Mouse (Mus musculus) midbrain, embryonic 13.5 days (tissue): ENCODE measurements around the gene Kit. TPM values are rescaled to one million over a fixed set of nuclear protein-coding genes. Genes with fewer than 3 reads are reported as not detected.

Source experiments
- ATAC-seq: fragments of 200-750 bp; cut with Nextera tagmentation; 2 replicates; pipeline ENCODE4 v1.8.0; 2017; ENCODE audit warnings: mild to moderate bottlenecking, moderate TSS enrichment, moderate library complexity
- H3K27ac ChIP-seq: fragments of 300-500 bp; sonication (generic); 2 replicates; pipeline ENCODE4 v1.5.1; 2015; ENCODE audit warnings: inconsistent platforms, mild to moderate bottlenecking, moderate library complexity
- H3K27me3 ChIP-seq: fragments of 300-500 bp; sonication (generic); 2 replicates; pipeline ENCODE4 v1.6.1; 2015; ENCODE audit warnings: mild to moderate bottlenecking, inconsistent platforms
- H3K36me3 ChIP-seq: fragments of 300-500 bp; sonication (generic); 2 replicates; pipeline ENCODE4 v1.6.1; 2015; ENCODE audit warnings: mild to moderate bottlenecking, inconsistent platforms
- H3K4me1 ChIP-seq: fragments of 300-500 bp; sonication (generic); replicated peaks from 2 replicates; pipeline ENCODE4 v1.6.1; 2015; ENCODE audit warnings: inconsistent platforms
- H3K4me2 ChIP-seq: fragments of 300-500 bp; sonication (generic); replicated peaks from 2 replicates; pipeline ENCODE4 v1.6.1; 2015; ENCODE audit warnings: moderate library complexity, mild to moderate bottlenecking, inconsistent platforms
- H3K4me3 ChIP-seq: fragments of 300-500 bp; sonication (generic); replicated peaks from 2 replicates; pipeline ENCODE4 v1.5.1; 2015; ENCODE audit warnings: mild to moderate bottlenecking, inconsistent platforms
- H3K9ac ChIP-seq: fragments of 300-500 bp; sonication (generic); replicated peaks from 2 replicates; pipeline ENCODE4 v1.6.1; 2015; ENCODE audit warnings: mild to moderate bottlenecking, inconsistent platforms
- H3K9me3 ChIP-seq: fragments of 300-500 bp; sonication (generic); 2 replicates; pipeline ENCODE4 v1.6.1; 2016; ENCODE audit warnings: mild to moderate bottlenecking, inconsistent platforms
- WGBS: fragments of 180-500 bp; shearing (Covaris S2); methylation state at CpG from one replicate; pipeline ENCODE4 v1.1.7; 2015; 5-methylcytosine and 5-hydroxymethylcytosine counted together
- polyA plus RNA-seq: library from polyadenylated mRNA; unstranded; fragments of >200 nt; fragmentation: Nextera tagmentation; extraction: Ambion mirVana; gene quantifications from 2 replicates; pipeline ENCODE4 v1.2.1, GENCODE M21; 2015

Kit gene
- 28.8 and 30.7 TPM in 2 replicates for polyA plus RNA-seq

- ATAC-seq = peak; percentile 93
- Histone ChIP-seq H3K9ac (peak within 1 kb of the TSS; percentile 85), H3K36me3 (no peaks in the 10 kb centered on the region), H3K27ac (peak within 1 kb of the TSS; percentile 69), H3K27me3 (peaks cover 28% of the 10 kb centered on the region), H3K4me1 (peaks cover 31% of the 10 kb centered on the region), H3K4me3 (peak within 1 kb of the TSS; percentile 72), H3K4me2 (peak within 1 kb of the TSS; percentile 96), H3K9me3 (no peaks in the 10 kb centered on the region)
- under 1% methylated on average over 59 of the region's 65 CpGs for WGBS
Observed at GRCm38 (mm10) chr5:75574852-75575566, at the start of gene Kit. Kit (plus strand) TSS chr5:75574916.

GRCm38 (mm10) chr5:75536156-75536555 lies 38.6 kb upstream of the Kit start:
- H3K9ac ChIP-seq = no peak overlapping the region
- WGBS = 78% methylated on average over 3 of the region's 3 CpGs

DNA sequence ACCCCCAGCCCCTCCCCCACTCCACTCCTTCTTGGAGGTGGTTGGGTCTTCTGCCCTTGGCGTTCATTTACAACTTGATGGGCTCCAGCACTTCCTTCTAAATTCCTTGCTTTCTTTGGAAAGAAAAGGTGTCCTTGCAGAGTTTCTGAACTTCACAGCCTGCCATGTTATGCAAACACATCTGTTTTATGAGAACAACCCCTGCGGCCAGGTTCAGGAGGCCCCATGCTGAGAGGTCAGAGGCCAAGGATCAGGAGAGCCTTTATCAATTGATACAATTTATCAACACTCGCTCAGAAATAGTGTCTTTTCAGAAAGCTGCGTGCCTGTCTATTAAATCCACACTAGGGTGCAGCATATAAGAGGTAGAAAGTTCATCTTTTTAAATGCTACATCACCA lies 37.0 kb upstream of the Kit start:
- H3K4me2 ChIP-seq = no peak overlapping the region
- H3K4me3 ChIP-seq = no peak overlapping the region
- no peak for ATAC-seq
- 30% methylated on average over 4 of the region's 4 CpGs for WGBS
- no peaks in the 10 kb centered on the region for H3K9me3 ChIP-seq
- H3K9ac ChIP-seq = no peak overlapping the region
- no peak overlapping the region for H3K27ac ChIP-seq
- H3K36me3 ChIP-seq = no peaks in the 10 kb centered on the region
- no peaks in the 10 kb centered on the region for H3K27me3 ChIP-seq
- H3K4me1 ChIP-seq = no peaks in the 10 kb centered on the region

More at GRCm38 (mm10) chr5:75536156-75536555, 38.6 kb upstream of the Kit start:
- no peaks in the 10 kb centered on the region for H3K4me1 ChIP-seq
- H3K36me3 ChIP-seq = no peaks in the 10 kb centered on the region
- no peak overlapping the region for H3K27ac ChIP-seq
- H3K4me3 ChIP-seq = no peak overlapping the region
- no peak for ATAC-seq
- H3K9me3 ChIP-seq = no peaks in the 10 kb centered on the region
- no peaks in the 10 kb centered on the region for H3K27me3 ChIP-seq
- no peak overlapping the region for H3K4me2 ChIP-seq

DNA sequence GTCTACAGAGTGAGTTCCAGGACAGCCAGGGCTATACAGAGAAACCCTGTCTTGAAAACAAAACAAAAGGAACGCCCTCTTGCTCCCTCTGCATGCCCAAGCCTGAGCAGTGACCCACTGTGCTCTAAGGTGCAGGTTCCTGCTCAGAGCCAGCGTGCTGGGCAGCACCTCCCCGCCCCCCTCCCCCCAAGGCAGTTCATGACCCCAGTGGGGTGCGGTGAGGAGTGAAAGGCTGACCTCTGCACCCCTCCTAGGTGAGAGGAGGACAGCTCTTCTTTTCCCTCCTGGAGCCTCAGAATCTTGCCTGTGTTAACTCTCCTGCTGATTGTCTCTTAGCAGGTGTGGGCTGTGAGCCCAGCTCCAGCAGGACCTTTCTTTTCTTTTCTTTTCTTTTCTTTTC lies 36.3 kb upstream of the Kit start:
- no peak overlapping the region for H3K4me3 ChIP-seq
- no peaks in the 10 kb centered on the region for H3K4me1 ChIP-seq
- H3K36me3 ChIP-seq = no peaks in the 10 kb centered on the region
- H3K9me3 ChIP-seq = no peaks in the 10 kb centered on the region
- H3K4me2 ChIP-seq = no peak overlapping the region
- 45% methylated on average over 4 of the region's 4 CpGs for WGBS
- H3K9ac ChIP-seq = no peak overlapping the region
- no peak overlapping the region for H3K27ac ChIP-seq
- H3K27me3 ChIP-seq = no peaks in the 10 kb centered on the region
- no peak for ATAC-seq

DNA sequence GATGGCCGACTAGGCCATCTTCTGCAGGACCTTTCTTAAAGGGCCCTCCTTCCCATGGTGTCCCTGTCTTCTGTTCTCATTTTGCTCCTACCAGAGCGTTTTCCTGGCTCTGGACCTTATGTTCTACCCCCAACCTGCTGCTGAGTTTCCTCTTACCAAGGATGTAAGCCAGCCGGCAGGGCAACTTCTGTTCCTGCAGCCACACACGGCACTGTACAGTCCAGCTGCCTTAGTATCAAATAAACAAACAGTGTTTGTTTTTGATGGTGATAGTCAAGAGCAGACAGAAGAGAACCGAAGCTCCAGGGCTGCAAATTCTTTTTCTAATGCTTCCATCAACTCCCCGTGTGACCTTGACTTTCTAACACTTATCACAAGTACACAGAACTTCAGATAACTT lies 35.6 kb upstream of the Kit start:
- no peak for ATAC-seq
- no peaks in the 10 kb centered on the region for H3K27me3 ChIP-seq
- H3K4me1 ChIP-seq = no peaks in the 10 kb centered on the region
- H3K9me3 ChIP-seq = no peaks in the 10 kb centered on the region
- no peak overlapping the region for H3K27ac ChIP-seq
- WGBS = 51% methylated on average over 6 of the region's 6 CpGs
- no peaks in the 10 kb centered on the region for H3K36me3 ChIP-seq
- no peak overlapping the region for H3K4me2 ChIP-seq
- no peak overlapping the region for H3K4me3 ChIP-seq
- H3K9ac ChIP-seq = no peak overlapping the region

DNA sequence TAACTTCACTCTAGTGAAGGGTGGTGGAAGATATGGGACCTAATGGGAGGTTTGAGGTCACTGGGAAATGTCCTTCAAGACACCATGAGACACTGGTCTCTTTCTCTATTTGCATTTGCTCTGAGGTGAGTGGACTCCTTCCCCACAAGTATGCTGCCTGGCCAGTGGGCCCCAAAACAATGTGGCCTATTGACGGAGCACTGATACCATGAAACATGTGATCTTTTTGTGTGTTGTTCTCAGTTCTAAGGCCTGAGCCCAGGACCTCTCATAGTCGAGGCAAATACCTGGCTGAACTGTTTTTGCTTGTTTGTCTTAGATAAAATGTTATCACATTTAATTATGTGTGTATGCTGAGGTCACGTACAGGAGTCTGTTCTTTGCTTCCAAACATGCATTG lies 31.0 kb upstream of the Kit start:
- Histone ChIP-seq H3K9ac (no peak overlapping the region), H3K4me3 (no peak overlapping the region), H3K27me3 (no peaks in the 10 kb centered on the region), H3K9me3 (no peaks in the 10 kb centered on the region), H3K27ac (no peak overlapping the region), H3K4me1 (no peaks in the 10 kb centered on the region), H3K36me3 (no peaks in the 10 kb centered on the region), H3K4me2 (no peak overlapping the region)
- no peak for ATAC-seq
- 87% methylated on average over 3 of the region's 3 CpGs for WGBS

- Histone ChIP-seq H3K9ac (no peak overlapping the region), H3K4me1 (no peaks in the 10 kb centered on the region), H3K27ac (no peak overlapping the region), H3K36me3 (no peaks in the 10 kb centered on the region), H3K9me3 (no peaks in the 10 kb centered on the region), H3K27me3 (no peaks in the 10 kb centered on the region), H3K4me2 (no peak overlapping the region), H3K4me3 (no peak overlapping the region)
- ATAC-seq = no peak
- WGBS = 82% methylated on average over 14 of the region's 14 CpGs
Observed at GRCm38 (mm10) chr5:75544472-75545264, 30.0 kb upstream of the Kit start.

DNA sequence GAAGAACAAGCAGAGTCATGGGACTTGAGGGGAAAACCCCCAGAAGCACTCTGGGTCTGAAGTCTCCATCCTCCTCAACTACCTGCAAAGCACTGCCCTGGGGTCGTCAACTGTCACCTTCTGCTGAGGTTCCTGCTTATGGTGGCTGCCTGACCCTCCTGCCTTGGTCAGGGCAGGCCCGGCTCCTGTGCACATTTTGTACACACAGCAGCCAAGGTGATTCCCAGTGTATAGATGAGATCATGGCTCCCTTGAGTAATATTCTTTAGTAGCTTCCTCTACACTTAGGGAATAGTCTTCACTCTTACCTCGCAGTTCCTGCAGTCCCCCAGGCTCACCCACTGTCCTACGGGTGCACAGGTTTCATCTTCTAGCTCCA lies 29.5 kb upstream of the Kit start:
- Histone ChIP-seq H3K27me3 (no peaks in the 10 kb centered on the region), H3K4me2 (no peak overlapping the region), H3K4me3 (no peak overlapping the region), H3K36me3 (no peaks in the 10 kb centered on the region), H3K27ac (no peak overlapping the region), H3K4me1 (no peaks in the 10 kb centered on the region), H3K9me3 (no peaks in the 10 kb centered on the region), H3K9ac (no peak overlapping the region)
- no peak for ATAC-seq
- WGBS = 82% methylated on average over 4 of the region's 4 CpGs

DNA sequence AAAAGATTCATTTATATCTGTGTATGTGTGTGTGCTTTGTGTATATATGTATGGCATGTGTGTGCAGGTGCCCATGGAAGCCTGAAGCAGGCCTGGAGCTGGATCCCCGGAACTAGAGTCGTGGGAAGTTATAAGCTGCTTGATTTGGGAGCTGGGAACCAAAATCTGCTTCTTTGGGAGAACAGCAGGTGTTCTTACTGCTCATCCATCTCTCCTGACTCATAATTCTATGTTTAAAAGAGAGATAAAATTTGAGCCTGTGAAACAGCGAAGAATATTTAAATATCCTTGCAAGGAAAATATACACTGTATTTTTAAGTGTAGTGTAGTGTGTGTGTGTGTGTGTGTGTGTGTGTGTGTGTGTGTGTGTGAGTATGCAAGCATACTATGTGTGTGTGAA lies 21.7 kb upstream of the Kit start:
- no peak for ATAC-seq
- WGBS = 90% methylated on average over 3 of the region's 3 CpGs

DNA sequence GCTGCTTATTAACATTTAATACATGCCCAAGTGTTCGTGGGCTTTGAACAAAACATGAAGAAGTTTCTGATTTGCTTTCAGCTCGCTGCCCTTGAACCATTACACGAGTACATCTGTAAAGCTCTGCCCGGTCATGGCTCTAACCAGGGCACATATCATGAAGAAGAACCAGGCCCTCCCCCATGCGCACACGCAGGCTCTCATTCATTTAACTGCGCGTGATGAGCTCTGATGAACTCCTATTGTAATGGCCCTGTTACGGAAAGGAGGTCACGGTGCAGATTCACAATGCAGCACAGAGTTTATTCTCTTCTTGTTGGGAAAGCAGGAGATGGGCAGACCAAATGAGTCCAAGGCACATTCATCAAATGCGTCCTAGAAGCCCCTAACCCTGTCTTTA lies 17.1 kb upstream of the Kit start:
- Histone ChIP-seq H3K4me2 (no peak overlapping the region), H3K27me3 (no peaks in the 10 kb centered on the region), H3K9me3 (no peaks in the 10 kb centered on the region; the same call in 1 of the 2 replicates), H3K27ac (no peak overlapping the region), H3K9ac (no peak overlapping the region), H3K4me3 (no peak overlapping the region), H3K36me3 (no peaks in the 10 kb centered on the region), H3K4me1 (no peaks in the 10 kb centered on the region)
- 67% methylated on average over 11 of the region's 11 CpGs for WGBS
- no peak for ATAC-seq

More for the DNA sequence above, 21.7 kb upstream of the Kit start:
- H3K4me2 ChIP-seq = no peak overlapping the region
- no peak overlapping the region for H3K4me3 ChIP-seq
- H3K4me1 ChIP-seq = no peaks in the 10 kb centered on the region
- no peaks in the 10 kb centered on the region; the same call in 1 of the 2 replicates for H3K9me3 ChIP-seq
- no peak overlapping the region for H3K9ac ChIP-seq
- H3K27ac ChIP-seq = no peak overlapping the region
- no peaks in the 10 kb centered on the region for H3K27me3 ChIP-seq
- H3K36me3 ChIP-seq = no peaks in the 10 kb centered on the region

GRCm38 (mm10) chr5:75559291-75559690 lies 15.4 kb upstream of the Kit start:
- Histone ChIP-seq H3K9me3 (no peaks in the 10 kb centered on the region), H3K27me3 (no peaks in the 10 kb centered on the region), H3K4me2 (no peak overlapping the region), H3K4me1 (no peaks in the 10 kb centered on the region), H3K4me3 (no peak overlapping the region), H3K9ac (no peak overlapping the region), H3K27ac (no peak overlapping the region), H3K36me3 (no peaks in the 10 kb centered on the region)
- WGBS = 89% methylated on average over 6 of the region's 6 CpGs
- no peak for ATAC-seq

DNA sequence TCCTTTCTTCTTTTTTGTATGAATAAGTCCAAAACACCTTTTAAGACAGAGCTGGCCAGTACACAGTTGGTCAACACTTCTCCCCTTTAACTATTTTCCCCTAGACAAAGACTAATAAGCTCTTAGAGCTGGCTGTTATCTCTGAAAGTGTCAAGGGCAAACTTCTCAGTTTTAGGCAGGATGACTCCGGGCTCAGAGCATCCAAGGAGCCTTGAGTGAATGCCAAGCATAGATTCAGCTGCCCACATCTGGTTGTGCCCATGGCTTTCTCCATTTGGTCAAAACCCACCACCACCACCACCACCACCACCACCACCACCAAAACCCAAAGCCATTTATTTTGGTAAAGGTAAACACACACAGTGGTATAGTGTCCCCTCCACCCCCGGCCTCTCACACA lies 13.5 kb upstream of the Kit start:
- no peak for ATAC-seq
- Histone ChIP-seq H3K4me3 (no peak overlapping the region), H3K4me2 (no peak overlapping the region), H3K27me3 (no peaks in the 10 kb centered on the region), H3K27ac (no peak overlapping the region), H3K4me1 (no peaks in the 10 kb centered on the region), H3K36me3 (no peaks in the 10 kb centered on the region), H3K9ac (no peak overlapping the region), H3K9me3 (no peaks in the 10 kb centered on the region)
- WGBS = 94% methylated on average over 2 of the region's 2 CpGs
